Mouse (Mus musculus) erythroid progenitor cell, adult 5-6 weeks (primary cell): ENCODE measurements around the gene H2al1b. TPM values are rescaled to one million over a fixed set of nuclear protein-coding genes. Genes with fewer than 3 reads are reported as not detected.
"Not testable (repeated sequence)": the region's sequence is repeated elsewhere in the genome, so short reads cannot be mapped to it uniquely, and the experiment has no call there.

Source experiments
- ATAC-seq: replicated peaks from 2 replicates; pipeline ENCODE4 v1.8.0; 2016; ENCODE audit warnings: moderate number of reproducible peaks, mild to moderate bottlenecking, moderate TSS enrichment, inconsistent platforms; ENCODE audit not compliant: poor library complexity, low FRiP score, severe bottlenecking
- total RNA-seq, 2 experiments: library from RNA; stranded (forward) in 1 of 2; stranded (reverse) in 1 of 2; fragments of 150-400 nt in 1 of 2; fragments of 186-747, 209-891 nt in 1 of 2; gene quantifications; 2 replicates each; pipeline versions ENCODE4 v1.2.3 to v1.2.4; 2015 to 2017; ENCODE audit warnings: low replicate concordance in 2 of 2

H2al1b gene
- total RNA-seq, 2 experiments from 2014 or later: not detected

DNA sequence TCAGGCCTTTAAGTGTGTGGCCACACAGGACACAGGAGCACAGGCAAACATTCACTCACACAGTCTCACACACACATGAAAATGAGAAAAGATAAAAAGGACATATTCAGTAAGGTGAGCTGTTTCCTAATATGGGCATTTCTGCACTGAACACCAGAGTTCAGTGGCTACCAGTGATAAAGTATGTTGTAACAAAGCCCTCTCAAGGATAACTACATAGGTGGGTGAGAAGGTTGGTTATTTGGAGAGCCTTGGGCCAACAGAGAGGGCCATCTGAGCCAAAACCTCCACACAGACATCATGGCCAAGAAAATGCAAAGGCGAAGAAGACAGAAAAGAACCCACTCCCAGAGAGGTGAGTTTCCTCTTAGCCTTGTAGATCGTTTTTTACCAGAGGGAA lies 25.3 kb downstream of the H2al1b start, which contains the start of gene H2al1j:
Gene H2al1j (plus strand): TSS at position 301 of the 400 bp plus-strand sequence.
- not testable (repeated sequence) for ATAC-seq

DNA sequence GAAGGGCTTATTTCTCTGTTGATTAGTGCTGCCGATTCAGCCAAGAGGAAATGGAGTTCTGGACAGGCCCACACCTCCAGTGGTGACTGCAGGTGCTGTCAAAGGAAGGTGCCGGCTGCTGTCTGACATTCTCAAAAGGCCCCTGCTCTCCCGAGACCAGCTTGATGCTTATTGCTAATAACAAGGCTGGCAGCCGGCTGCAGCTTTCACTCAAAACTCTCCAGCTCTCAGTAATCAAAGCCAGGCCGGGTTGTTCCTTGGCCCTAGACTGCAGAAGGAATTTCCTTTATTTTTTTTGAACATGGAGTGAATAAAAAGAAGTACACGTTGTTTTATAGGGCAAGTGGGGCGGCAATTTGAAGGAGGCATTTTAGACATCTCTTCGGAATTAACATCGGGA lies 43.5 kb downstream of the H2al1b start:
- ATAC-seq: no peak

DNA sequence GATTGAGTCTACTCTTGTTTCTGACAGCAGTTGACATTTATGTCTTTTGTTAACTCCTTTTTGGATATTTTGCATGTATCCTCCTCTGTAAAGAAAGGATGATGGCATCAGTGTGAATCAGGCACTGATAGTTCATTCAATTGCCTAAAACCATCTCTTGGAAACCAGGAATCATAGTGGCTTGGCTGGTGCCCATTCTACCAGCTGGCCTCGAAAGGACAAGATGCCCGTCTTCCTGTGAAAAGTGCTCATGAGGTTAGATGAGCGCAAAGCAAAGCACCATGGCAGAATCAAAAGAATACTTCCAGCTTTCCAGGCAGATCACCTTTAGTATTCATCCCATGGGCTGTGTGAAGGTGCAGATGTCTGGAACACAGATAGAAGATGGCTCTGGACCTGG lies 44.5 kb downstream of the H2al1b start:
- no peak for ATAC-seq

Other genes with a start within 250 kb of the H2al1b start
- not detected in 2 replicates for gene H2al1a, start 3.2 kb upstream of the H2al1b start, total RNA-seq (2015; ENCODE audit: low replicate concordance)
- gene H2al1a, start 3.2 kb upstream of the H2al1b start, total RNA-seq (2017; ENCODE audit: low replicate concordance): not detected in 2 replicates
- not detected in 2 replicates for gene H2al1c, start 3.2 kb downstream of the H2al1b start, total RNA-seq (2015; ENCODE audit: low replicate concordance)
- not detected in 2 replicates for gene H2al1c, start 3.2 kb downstream of the H2al1b start, total RNA-seq (2017; ENCODE audit: low replicate concordance)
- not detected in 2 replicates for gene H2al1d, start 6.4 kb downstream of the H2al1b start, total RNA-seq (2015; ENCODE audit: low replicate concordance)
- gene H2al1d, start 6.4 kb downstream of the H2al1b start, total RNA-seq (2017; ENCODE audit: low replicate concordance): not detected in 2 replicates
- not detected in 2 replicates for gene H2al1e, start 9.5 kb downstream of the H2al1b start, total RNA-seq (2015; ENCODE audit: low replicate concordance)
- gene H2al1e, start 9.5 kb downstream of the H2al1b start, total RNA-seq (2017; ENCODE audit: low replicate concordance): not detected in 2 replicates
- not detected in 2 replicates for gene H2al1f, start 12.7 kb downstream of the H2al1b start, total RNA-seq (2015; ENCODE audit: low replicate concordance)
- not detected in 2 replicates for gene H2al1f, start 12.7 kb downstream of the H2al1b start, total RNA-seq (2017; ENCODE audit: low replicate concordance)
- gene H2al1g, start 15.8 kb downstream of the H2al1b start, total RNA-seq (2015; ENCODE audit: low replicate concordance): not detected in 2 replicates
- gene H2al1g, start 15.8 kb downstream of the H2al1b start, total RNA-seq (2017; ENCODE audit: low replicate concordance): not detected in 2 replicates
- gene H2al1h, start 19.1 kb downstream of the H2al1b start, total RNA-seq (2015; ENCODE audit: low replicate concordance): not detected in 2 replicates
- not detected in 2 replicates for gene H2al1h, start 19.1 kb downstream of the H2al1b start, total RNA-seq (2017; ENCODE audit: low replicate concordance)
- gene H2al1i, start 22.2 kb downstream of the H2al1b start, total RNA-seq (2015; ENCODE audit: low replicate concordance): not detected in 2 replicates
- not detected in 2 replicates for gene H2al1i, start 22.2 kb downstream of the H2al1b start, total RNA-seq (2017; ENCODE audit: low replicate concordance)
- gene H2al1j, start 25.4 kb downstream of the H2al1b start, total RNA-seq (2015; ENCODE audit: low replicate concordance): not detected in 2 replicates
- gene H2al1j, start 25.4 kb downstream of the H2al1b start, total RNA-seq (2017; ENCODE audit: low replicate concordance): not detected in 2 replicates